Mouse (Mus musculus) cerebellum, adult 2 months (tissue): ENCODE results near the gene Iah1. TPM values are rescaled to one million over a fixed set of nuclear protein-coding genes. Genes with fewer than 3 reads are reported as not detected.

ENCODE experiments used
- DNase-seq, 2 experiments: peaks; one replicate each; pipeline ENCODE4 v3.0.0; 2021
- H3K27ac ChIP-seq: fragments of 200-500 bp; 2 replicates; pipeline ENCODE4 v1.5.1; 2012; ENCODE audit warnings: low read length, control low read depth, inconsistent platforms; ENCODE audit not compliant: insufficient read depth
- H3K27me3 ChIP-seq: fragments of 200-500 bp; 2 replicates; pipeline ENCODE4 v1.6.1; 2012; ENCODE audit warnings: inconsistent platforms, mild to moderate bottlenecking, low read length, moderate library complexity; ENCODE audit not compliant: control insufficient read depth, insufficient read depth
- H3K4me1 ChIP-seq: fragments of 200-500 bp; 2 replicates; pipeline ENCODE4 v1.6.1; 2011; ENCODE audit warnings: low read length; ENCODE audit not compliant: control insufficient read depth, insufficient read depth
- H3K4me3 ChIP-seq: fragments of 200-500 bp; replicated peaks from 2 replicates; pipeline ENCODE3; 2011; ENCODE audit warnings: mild to moderate bottlenecking, low read depth, low read length, control low read depth; ENCODE audit not compliant: insufficient read depth
- CTCF ChIP-seq: fragments of 200-500 bp; IDR thresholded peaks from 2 replicates; pipeline ENCODE4 v1.5.1; 2011; ENCODE audit warnings: low read depth, mild to moderate bottlenecking, control low read depth, low read length, moderate library complexity, borderline replicate concordance; ENCODE audit not compliant: insufficient read depth
- POLR2A ChIP-seq: fragments of 200-500 bp; IDR thresholded peaks from 2 replicates; pipeline ENCODE4 v1.6.1; 2011; ENCODE audit warnings: low read length, control low read depth, borderline replicate concordance; ENCODE audit not compliant: insufficient read depth
- WGBS: fragments of 180-500 bp; shearing (Covaris S2); methylation state at CpG from one replicate; pipeline ENCODE4 v1.1.7; 2018; 5-methylcytosine and 5-hydroxymethylcytosine counted together
- polyA plus RNA-seq: library from polyadenylated mRNA; depleted of rRNA; stranded (reverse); fragments of >200 nt; gene quantifications from 2 replicates; pipeline ENCODE4 v1.2.3, GENCODE M21; 2012

Gene Iah1
- polyA plus RNA-seq, 1 experiment = 36.8 TPM

GRCm38 (mm10) chr12:21322296-21322695 lies 6.1 kb downstream of the Iah1 start:
- Histone ChIP-seq H3K27me3 (no peaks in the 10 kb centered on the region), H3K27ac (no peak overlapping the region), H3K4me1 (no peaks in the 10 kb centered on the region), H3K4me3 (no peak overlapping the region)
- DNase-seq = no peak
- TF ChIP-seq CTCF (no peak), POLR2A (no peak)
- WGBS = 94% methylated on average over 4 of the region's 4 CpGs

GRCm38 (mm10) chr12:21322856-21323255 lies 6.7 kb downstream of the Iah1 start:
- WGBS = 74% methylated on average over 9 of the region's 9 CpGs
- no peak overlapping the region for H3K4me3 ChIP-seq
- no peak for TF ChIP-seq CTCF
- TF ChIP-seq POLR2A = no peak
- DNase-seq = no peak
- no peaks in the 10 kb centered on the region for H3K27me3 ChIP-seq
- no peak overlapping the region for H3K27ac ChIP-seq
- no peaks in the 10 kb centered on the region for H3K4me1 ChIP-seq

GRCm38 (mm10) chr12:21324101-21324500 lies 7.9 kb downstream of the Iah1 start:
- Histone ChIP-seq H3K27ac (no peak overlapping the region), H3K27me3 (no peaks in the 10 kb centered on the region), H3K4me3 (no peak overlapping the region), H3K4me1 (no peaks in the 10 kb centered on the region)
- 77% methylated on average over 5 of the region's 5 CpGs for WGBS
- no peak for DNase-seq
- TF ChIP-seq POLR2A (no peak), CTCF (no peak)

- Histone ChIP-seq H3K4me1 (no peaks in the 10 kb centered on the region), H3K27ac (no peak overlapping the region), H3K4me3 (no peak overlapping the region), H3K27me3 (no peaks in the 10 kb centered on the region)
- 78% methylated on average over 8 of the region's 8 CpGs for WGBS
- no peak for DNase-seq
- TF ChIP-seq POLR2A (no peak), CTCF (no peak)
Measured at GRCm38 (mm10) chr12:21325266-21325665, 9.1 kb downstream of the Iah1 start.

GRCm38 (mm10) chr12:21326325-21326724 lies 10.1 kb downstream of the Iah1 start:
- TF ChIP-seq CTCF (no peak), POLR2A (no peak)
- Histone ChIP-seq H3K27ac (no peak overlapping the region), H3K4me3 (no peak overlapping the region), H3K27me3 (no peaks in the 10 kb centered on the region), H3K4me1 (no peaks in the 10 kb centered on the region)
- 58% methylated on average over 3 of the region's 3 CpGs for WGBS
- DNase-seq = no peak

GRCm38 (mm10) chr12:21329661-21330400 lies 13.6 kb downstream of the Iah1 start:
- Histone ChIP-seq H3K4me3 (no peak overlapping the region), H3K4me1 (no peaks in the 10 kb centered on the region), H3K27ac (no peak overlapping the region), H3K27me3 (no peaks in the 10 kb centered on the region)
- DNase-seq = no peak
- no peak for TF ChIP-seq CTCF
- TF ChIP-seq POLR2A = no peak
- WGBS = 81% methylated on average over 9 of the region's 9 CpGs

- no peaks in the 10 kb centered on the region for H3K4me1 ChIP-seq
- no peak overlapping the region for H3K4me3 ChIP-seq
- TF ChIP-seq CTCF (no peak), POLR2A (no peak)
- H3K27ac ChIP-seq = no peak overlapping the region
- DNase-seq = no peak
- 72% methylated on average over 10 of the region's 10 CpGs for WGBS
- no peaks in the 10 kb centered on the region for H3K27me3 ChIP-seq
Measured at GRCm38 (mm10) chr12:21330961-21331576, 14.9 kb downstream of the Iah1 start.

GRCm38 (mm10) chr12:21331711-21332110 lies 15.5 kb downstream of the Iah1 start:
- 54% methylated on average over 6 of the region's 6 CpGs for WGBS
- Histone ChIP-seq H3K4me1 (no peaks in the 10 kb centered on the region), H3K27ac (no peak overlapping the region), H3K27me3 (no peaks in the 10 kb centered on the region), H3K4me3 (no peak overlapping the region)
- DNase-seq = no peak
- no peak for TF ChIP-seq CTCF
- TF ChIP-seq POLR2A = no peak
